Mouse (Mus musculus) forebrain, embryonic 16.5 days (tissue): ENCODE results near the gene D7Ertd443e. TPM values are rescaled to one million over a fixed set of nuclear protein-coding genes. Genes with fewer than 3 reads are reported as not detected.

Experiments used
- ATAC-seq: fragments of 200-750 bp; cut with Nextera tagmentation; 2 replicates; pipeline ENCODE4 v1.8.0; 2017; ENCODE audit warnings: mild to moderate bottlenecking, moderate library complexity
- H3K27ac ChIP-seq: fragments of 300-500 bp; sonication (generic); 2 replicates; pipeline ENCODE4 v1.5.1; 2014; ENCODE audit warnings: low read length, control low read depth
- H3K27me3 ChIP-seq: fragments of 300-500 bp; sonication (generic); replicated peaks from 2 replicates; pipeline ENCODE4 v1.6.1; 2014; ENCODE audit warnings: low read length; ENCODE audit not compliant: control insufficient read depth, insufficient read depth
- H3K36me3 ChIP-seq: fragments of 300-500 bp; sonication (generic); 2 replicates; pipeline ENCODE4 v1.6.1; 2014; ENCODE audit not compliant: control insufficient read depth, insufficient read depth
- H3K4me1 ChIP-seq: fragments of 300-500 bp; sonication (generic); replicated peaks from 2 replicates; pipeline ENCODE4 v1.6.1; 2014; ENCODE audit warnings: low read length; ENCODE audit not compliant: control insufficient read depth, insufficient read depth
- H3K4me2 ChIP-seq: fragments of 300-500 bp; sonication (generic); 2 replicates; pipeline ENCODE4 v1.6.1; 2014; ENCODE audit warnings: mild to moderate bottlenecking, low read length, control low read depth
- H3K4me3 ChIP-seq: fragments of 300-500 bp; sonication (generic); replicated peaks from 2 replicates; pipeline ENCODE4 v1.5.1; 2014; ENCODE audit warnings: mild to moderate bottlenecking, low read length, control low read depth
- H3K9ac ChIP-seq: fragments of 300-500 bp; sonication (generic); replicated peaks from 2 replicates; pipeline ENCODE4 v1.6.1; 2014; ENCODE audit warnings: low read depth, low read length, control low read depth
- H3K9me3 ChIP-seq: fragments of 300-500 bp; sonication (generic); 2 replicates; pipeline ENCODE4 v1.6.1; 2016; ENCODE audit warnings: low read length; ENCODE audit not compliant: control insufficient read depth
- WGBS: fragments of 180-500 bp; shearing (Covaris S2); extraction: QIAGEN DNeasy Blood & Tissue Kit; methylation state at CpG from one replicate; pipeline ENCODE4 v1.1.7; 2014; 5-methylcytosine and 5-hydroxymethylcytosine counted together
- polyA plus RNA-seq: library from polyadenylated mRNA; unstranded; fragments of >200 nt; fragmentation: Nextera tagmentation; extraction: Ambion mirVana; gene quantifications from 2 replicates; pipeline ENCODE4 v1.2.1, GENCODE M21; 2015

The D7Ertd443e gene
- polyA plus RNA-seq, 1 experiment from 2014 or later = not detected

GRCm38 (mm10) chr7:134263146-134263906 is 122.1 kb downstream of the D7Ertd443e start:
- H3K9ac ChIP-seq = no peak overlapping the region

GRCm38 (mm10) chr7:134261003-134261701 is 124.3 kb downstream of the D7Ertd443e start:
- no peak overlapping the region for H3K9ac ChIP-seq
- no peak overlapping the region for H3K4me2 ChIP-seq
- H3K9me3 ChIP-seq = no peaks in the 10 kb centered on the region
- H3K27me3 ChIP-seq = no peaks in the 10 kb centered on the region
- ATAC-seq = no peak
- H3K27ac ChIP-seq = no peak overlapping the region
- WGBS = 60% methylated on average over 4 of the region's 4 CpGs
- no peak overlapping the region for H3K4me3 ChIP-seq
- H3K4me1 ChIP-seq = no peaks in the 10 kb centered on the region
- H3K36me3 ChIP-seq = no peaks in the 10 kb centered on the region

More at GRCm38 (mm10) chr7:134263146-134263906, 122.1 kb downstream of the D7Ertd443e start:
- H3K27ac ChIP-seq = no peak overlapping the region
- no peak overlapping the region for H3K4me3 ChIP-seq
- no peaks in the 10 kb centered on the region for H3K9me3 ChIP-seq
- no peak for ATAC-seq
- H3K27me3 ChIP-seq = no peaks in the 10 kb centered on the region
- H3K4me1 ChIP-seq = no peaks in the 10 kb centered on the region
- no peaks in the 10 kb centered on the region for H3K36me3 ChIP-seq
- H3K4me2 ChIP-seq = no peak overlapping the region
- WGBS = 41% methylated on average over 4 of the region's 4 CpGs

- Histone ChIP-seq H3K9me3 (no peaks in the 10 kb centered on the region), H3K4me1 (no peaks in the 10 kb centered on the region), H3K36me3 (no peaks in the 10 kb centered on the region), H3K9ac (no peak overlapping the region), H3K4me3 (no peak overlapping the region), H3K27me3 (no peaks in the 10 kb centered on the region), H3K27ac (no peak overlapping the region), H3K4me2 (no peak overlapping the region)
- no peak for ATAC-seq
- WGBS = 92% methylated on average over 7 of the region's 7 CpGs
These were observed 135.1 kb downstream of the D7Ertd443e start for GRCm38 (mm10) chr7:134250273-134250870.

- Histone ChIP-seq H3K27ac (no peak overlapping the region), H3K36me3 (no peaks in the 10 kb centered on the region), H3K4me2 (no peak overlapping the region), H3K9me3 (no peaks in the 10 kb centered on the region), H3K4me3 (no peak overlapping the region), H3K27me3 (no peaks in the 10 kb centered on the region; the same call in 1 of the 2 replicates), H3K4me1 (no peaks in the 10 kb centered on the region), H3K9ac (no peak overlapping the region)
- ATAC-seq = no peak
- WGBS = 94% methylated on average over 2 of the region's 2 CpGs
These were observed 137.4 kb downstream of the D7Ertd443e start for GRCm38 (mm10) chr7:134248041-134248440.

GRCm38 (mm10) chr7:134246624-134247023 is 138.8 kb downstream of the D7Ertd443e start:
- Histone ChIP-seq H3K27ac (no peak overlapping the region), H3K9me3 (no peaks in the 10 kb centered on the region), H3K36me3 (no peaks in the 10 kb centered on the region), H3K9ac (no peak overlapping the region), H3K27me3 (no peaks in the 10 kb centered on the region; the same call in 1 of the 2 replicates), H3K4me2 (no peak overlapping the region), H3K4me3 (no peak overlapping the region), H3K4me1 (no peaks in the 10 kb centered on the region)
- no peak for ATAC-seq
- WGBS = 24% methylated on average over 5 of the region's 5 CpGs

- Histone ChIP-seq H3K9ac (no peak overlapping the region), H3K27me3 (no peaks in the 10 kb centered on the region; the same call in 1 of the 2 replicates), H3K4me1 (no peaks in the 10 kb centered on the region), H3K4me2 (no peak overlapping the region), H3K4me3 (no peak overlapping the region), H3K9me3 (no peaks in the 10 kb centered on the region), H3K27ac (no peak overlapping the region), H3K36me3 (no peaks in the 10 kb centered on the region)
- 90% methylated on average over 1 of the region's 1 CpGs for WGBS
- no peak for ATAC-seq
These were observed 142.7 kb downstream of the D7Ertd443e start for GRCm38 (mm10) chr7:134242773-134243172.

- Histone ChIP-seq H3K9me3 (no peaks in the 10 kb centered on the region), H3K27me3 (no peaks in the 10 kb centered on the region; the same call in 1 of the 2 replicates), H3K9ac (no peak overlapping the region), H3K36me3 (no peaks in the 10 kb centered on the region), H3K27ac (no peak overlapping the region), H3K4me3 (no peak overlapping the region), H3K4me2 (no peak overlapping the region), H3K4me1 (no peaks in the 10 kb centered on the region)
- ATAC-seq = no peak
- 80% methylated on average over 4 of the region's 4 CpGs for WGBS
These were observed 144.2 kb downstream of the D7Ertd443e start for GRCm38 (mm10) chr7:134241212-134241611.

GRCm38 (mm10) chr7:134240579-134240978 is 144.9 kb downstream of the D7Ertd443e start:
- no peaks in the 10 kb centered on the region for H3K4me1 ChIP-seq
- H3K27ac ChIP-seq = no peak overlapping the region
- no peaks in the 10 kb centered on the region for H3K36me3 ChIP-seq
- no peaks in the 10 kb centered on the region; the same call in 1 of the 2 replicates for H3K27me3 ChIP-seq
- no peak for ATAC-seq
- H3K4me3 ChIP-seq = no peak overlapping the region
- 94% methylated on average over 1 of the region's 1 CpGs for WGBS
- no peak overlapping the region for H3K4me2 ChIP-seq
- H3K9me3 ChIP-seq = no peaks in the 10 kb centered on the region
- no peak overlapping the region for H3K9ac ChIP-seq

- Histone ChIP-seq H3K36me3 (no peaks in the 10 kb centered on the region), H3K27ac (no peak overlapping the region), H3K4me3 (no peak overlapping the region), H3K27me3 (no peaks in the 10 kb centered on the region; the same call in 1 of the 2 replicates), H3K9ac (no peak overlapping the region), H3K4me1 (no peaks in the 10 kb centered on the region), H3K9me3 (no peaks in the 10 kb centered on the region), H3K4me2 (no peak overlapping the region)
- no peak for ATAC-seq
- 96% methylated on average over 3 of the region's 3 CpGs for WGBS
These were observed 146.6 kb downstream of the D7Ertd443e start for GRCm38 (mm10) chr7:134238863-134239262.
